Mouse (Mus musculus): Measurements from ENCODE around the gene Rora.

DNA sequence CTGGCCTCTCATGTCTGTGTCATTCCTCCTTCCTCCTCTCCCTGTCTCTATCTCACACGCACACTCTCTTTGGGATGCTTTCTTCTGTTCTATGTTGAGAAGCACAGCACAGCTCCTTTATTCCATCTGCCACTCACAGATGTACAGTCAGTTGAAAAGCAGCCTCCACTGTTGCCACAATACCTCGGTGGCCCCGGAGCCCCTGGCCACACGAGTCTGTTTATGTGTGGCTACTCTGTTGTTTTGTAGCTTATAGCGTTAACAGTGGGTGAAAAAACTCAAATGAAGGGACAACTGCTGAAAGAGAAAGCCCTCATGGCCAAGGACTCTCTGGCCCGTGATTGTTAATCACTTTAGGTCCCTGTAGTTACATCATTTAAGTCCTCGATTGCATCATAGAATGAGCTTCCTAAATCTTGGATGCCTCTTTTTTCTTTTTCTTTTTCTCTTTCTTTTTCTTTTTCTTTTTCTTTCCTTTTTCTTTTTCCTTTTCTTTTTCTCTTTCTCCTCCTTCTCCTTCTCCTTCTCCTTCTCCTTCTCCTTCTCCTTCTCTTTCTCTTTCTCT is 336.4 kb downstream of the Rora start:
- TF ChIP-seq CTCF (IDR thresholded peaks at IDR 0.05; ENCODE audit: extremely low read depth, insufficient read length, insufficient replicate concordance, low read depth, low read length) = no peak
- no peak for TF ChIP-seq POLR2A (IDR thresholded peaks at IDR 0.05; ENCODE audit: low read depth, low read length)
